Mouse (Mus musculus) ES-Bruce4 (cell line): ENCODE measurements around the gene F11r. TPM values are rescaled to one million over a fixed set of nuclear protein-coding genes. Genes with fewer than 3 reads are reported as not detected.

Experiments used
- H3K27ac ChIP-seq: 2 replicates; pipeline ENCODE4 v1.5.1; 2012; ENCODE audit warnings: low read length, inconsistent platforms; ENCODE audit not compliant: insufficient read depth
- H3K27me3 ChIP-seq: 2 replicates; pipeline ENCODE4 v1.6.1; 2012; ENCODE audit warnings: mild to moderate bottlenecking, low read length, inconsistent platforms; ENCODE audit not compliant: control insufficient read depth, poor library complexity, insufficient read depth, severe bottlenecking
- H3K36me3 ChIP-seq: 2 replicates; pipeline ENCODE4 v1.6.1; 2012; ENCODE audit warnings: inconsistent platforms, mild to moderate bottlenecking, low read length, moderate library complexity; ENCODE audit not compliant: control insufficient read depth, poor library complexity, insufficient read depth, severe bottlenecking
- H3K4me1 ChIP-seq: one replicate; pipeline ENCODE4 v1.8.1; 2011; ENCODE audit warnings: low read length; ENCODE audit not compliant: control insufficient read depth, insufficient read depth
- H3K4me3 ChIP-seq: 2 replicates; pipeline ENCODE4 v1.5.1; 2011; ENCODE audit warnings: low read depth, mild to moderate bottlenecking, low read length
- H3K9ac ChIP-seq: 2 replicates; pipeline ENCODE4 v1.6.1; 2012; ENCODE audit warnings: low read depth, mild to moderate bottlenecking, inconsistent platforms; ENCODE audit not compliant: poor library complexity, severe bottlenecking
- H3K9me3 ChIP-seq: replicated peaks from 2 replicates; pipeline ENCODE4 v1.6.1; 2012; ENCODE audit warnings: mild to moderate bottlenecking, low read length, inconsistent platforms; ENCODE audit not compliant: control insufficient read depth, poor library complexity, insufficient read depth, severe bottlenecking
- CTCF ChIP-seq: IDR thresholded peaks from one replicate; pipeline ENCODE4 v1.8.1; 2011; ENCODE audit warnings: low read depth, low read length
- EP300 ChIP-seq: IDR thresholded peaks from 2 replicates; pipeline ENCODE4 v1.6.1; 2011; ENCODE audit warnings: low read depth, low read length; ENCODE audit not compliant: insufficient read depth
- POLR2A ChIP-seq: IDR thresholded peaks from one replicate; pipeline ENCODE4 v1.8.1; 2011; ENCODE audit warnings: low read length; ENCODE audit not compliant: insufficient read depth
- polyA plus RNA-seq: library from polyadenylated mRNA; stranded (reverse); fragments of >200 nt; gene quantifications from 2 replicates; pipeline ENCODE4 v1.2.4, GENCODE M21; 2011; ENCODE audit warnings: low read depth; ENCODE audit not compliant: missing spikeins, insufficient read depth, insufficient read length

The F11r gene
- polyA plus RNA-seq, 1 experiment, result 123 TPM

DNA sequence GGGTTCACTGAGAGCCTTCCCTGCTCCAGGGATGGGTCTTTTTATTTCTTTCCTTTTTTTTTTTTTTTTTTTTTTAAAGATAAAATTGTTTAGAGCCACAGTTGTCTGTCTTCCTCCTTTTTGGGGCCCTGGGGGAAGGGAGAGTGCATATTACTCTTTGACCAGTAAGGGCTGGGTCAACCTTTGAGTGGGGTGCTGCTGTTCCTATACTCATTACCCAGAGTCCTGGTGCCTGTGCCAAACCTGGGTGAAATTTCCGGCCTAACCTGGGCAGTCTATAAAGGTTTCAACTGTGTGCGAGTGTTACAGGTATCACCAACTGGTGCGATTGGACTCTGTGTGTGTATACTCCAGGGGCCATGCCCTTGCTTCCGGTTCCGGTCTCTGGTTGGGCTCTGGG, 18.7 kb upstream of the F11r start, which contains the start of gene Tstd1:
Gene Tstd1 (plus strand): TSS at position 213 of the 400 bp plus-strand sequence.
- peak within 1 kb of the TSS; percentile 82 for H3K27ac ChIP-seq
- H3K27me3 ChIP-seq, result no peaks in the 10 kb centered on the region
- peaks cover 22% of the 10 kb centered on the region for H3K36me3 ChIP-seq
- TF ChIP-seq CTCF, result no peak
- no peak for TF ChIP-seq POLR2A
- TF ChIP-seq EP300, result no peak
- H3K9ac ChIP-seq, result no peak within 1 kb of the TSS
- no peaks in the 10 kb centered on the region for H3K9me3 ChIP-seq
- peaks cover 11% of the 10 kb centered on the region for H3K4me1 ChIP-seq
- no peak within 1 kb of the TSS for H3K4me3 ChIP-seq

DNA sequence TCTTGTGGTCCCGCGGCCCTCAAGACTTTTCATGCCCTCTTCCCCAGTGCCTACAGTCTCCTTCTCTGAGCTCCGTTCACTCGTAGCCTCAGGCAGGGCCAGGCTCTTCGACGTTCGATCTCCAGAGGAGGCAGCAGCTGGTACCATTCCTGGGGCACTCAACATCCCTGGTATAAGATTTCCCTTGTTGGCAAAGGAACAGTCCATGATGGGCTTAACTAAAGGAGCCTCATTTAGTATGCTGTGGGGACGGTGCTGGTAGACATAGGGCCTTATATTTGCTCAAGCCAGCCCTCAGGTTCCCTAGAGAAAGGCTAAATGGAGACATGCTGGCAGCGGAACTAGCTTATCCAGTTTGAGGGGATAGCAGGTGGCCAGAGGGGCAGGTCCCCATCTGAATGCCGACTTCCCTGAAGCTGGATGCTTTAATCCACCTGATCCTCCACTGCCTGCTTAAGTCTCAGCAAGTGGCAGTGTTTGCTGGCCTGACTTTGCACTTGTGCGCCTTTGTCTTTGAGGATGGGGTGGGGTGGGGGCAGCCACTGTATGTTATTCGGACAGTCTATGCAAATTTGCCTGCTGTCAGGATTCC, 17.9 kb upstream of the F11r start:
- H3K4me3 ChIP-seq, result no peak overlapping the region
- peaks cover 22% of the 10 kb centered on the region for H3K36me3 ChIP-seq
- H3K9ac ChIP-seq, result no peak overlapping the region
- peaks cover 11% of the 10 kb centered on the region for H3K4me1 ChIP-seq
- peak; percentile 78 for TF ChIP-seq EP300
- no peak for TF ChIP-seq POLR2A
- no peaks in the 10 kb centered on the region for H3K9me3 ChIP-seq
- peak overlapping the region; percentile 82 for H3K27ac ChIP-seq
- H3K27me3 ChIP-seq, result no peaks in the 10 kb centered on the region

DNA sequence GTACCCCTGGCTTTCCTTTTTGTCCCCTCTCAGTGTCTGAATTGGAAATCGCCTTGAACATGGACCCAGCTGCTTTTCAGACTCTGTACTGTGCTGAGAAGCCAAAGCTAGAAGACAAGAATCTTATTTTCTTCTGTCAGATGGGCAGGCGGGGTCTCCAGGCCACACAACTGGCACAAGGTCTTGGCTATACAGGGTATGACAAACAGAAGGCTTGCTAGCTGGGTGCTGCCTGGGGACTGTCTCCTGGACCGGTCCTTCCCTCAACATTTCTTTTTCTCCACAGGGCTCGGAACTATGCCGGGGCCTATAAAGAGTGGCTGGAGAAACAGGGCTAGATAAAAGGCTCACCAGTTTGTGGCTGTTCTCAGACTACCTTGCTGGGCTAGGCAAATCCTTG, 17.4 kb upstream of the F11r start:
- H3K4me1 ChIP-seq, result peaks cover 11% of the 10 kb centered on the region
- no peak overlapping the region for H3K4me3 ChIP-seq
- H3K9me3 ChIP-seq, result no peaks in the 10 kb centered on the region
- no peaks in the 10 kb centered on the region for H3K27me3 ChIP-seq
- peak overlapping the region; percentile 82 for H3K27ac ChIP-seq
- H3K36me3 ChIP-seq, result peaks cover 22% of the 10 kb centered on the region
- no peak overlapping the region for H3K9ac ChIP-seq
- TF ChIP-seq POLR2A, result no peak
- TF ChIP-seq EP300, result no peak
- TF ChIP-seq CTCF, result no peak

DNA sequence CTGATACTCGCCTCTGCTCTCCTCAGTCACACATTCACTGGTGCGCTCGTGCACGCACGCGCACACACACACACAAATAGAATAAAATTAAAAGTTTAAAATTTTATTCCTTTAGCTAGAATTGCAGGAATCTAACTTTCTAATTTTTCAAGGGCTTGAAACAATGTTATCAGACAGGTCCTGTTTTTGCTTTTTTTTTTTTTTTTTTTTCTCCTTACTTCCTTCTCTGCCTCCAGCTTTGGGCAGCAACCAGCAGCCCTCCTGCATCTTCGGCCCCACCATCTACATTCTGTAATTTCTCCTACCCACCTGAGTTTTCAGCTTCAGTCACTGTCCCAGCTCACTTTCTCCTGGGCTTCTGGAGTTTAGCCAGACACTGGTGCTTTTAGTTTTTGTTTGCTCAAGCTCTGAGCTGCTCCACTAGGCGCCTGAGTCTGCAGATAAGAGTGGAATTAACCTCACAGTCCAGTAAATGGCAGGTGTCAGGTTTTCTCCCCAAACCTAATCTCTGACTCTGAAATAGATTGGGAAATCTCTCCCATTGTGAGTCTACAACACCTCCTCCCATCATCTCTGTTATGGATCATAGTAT, 14.7 kb upstream of the F11r start:
- H3K4me3 ChIP-seq, result no peak overlapping the region
- no peak for TF ChIP-seq CTCF
- no peak for TF ChIP-seq EP300
- TF ChIP-seq POLR2A, result no peak
- no peak overlapping the region for H3K27ac ChIP-seq
- no peaks in the 10 kb centered on the region for H3K27me3 ChIP-seq
- no peaks in the 10 kb centered on the region for H3K9me3 ChIP-seq
- H3K36me3 ChIP-seq, result peaks cover 8% of the 10 kb centered on the region
- H3K4me1 ChIP-seq, result peaks cover 6% of the 10 kb centered on the region
- H3K9ac ChIP-seq, result no peak overlapping the region

DNA sequence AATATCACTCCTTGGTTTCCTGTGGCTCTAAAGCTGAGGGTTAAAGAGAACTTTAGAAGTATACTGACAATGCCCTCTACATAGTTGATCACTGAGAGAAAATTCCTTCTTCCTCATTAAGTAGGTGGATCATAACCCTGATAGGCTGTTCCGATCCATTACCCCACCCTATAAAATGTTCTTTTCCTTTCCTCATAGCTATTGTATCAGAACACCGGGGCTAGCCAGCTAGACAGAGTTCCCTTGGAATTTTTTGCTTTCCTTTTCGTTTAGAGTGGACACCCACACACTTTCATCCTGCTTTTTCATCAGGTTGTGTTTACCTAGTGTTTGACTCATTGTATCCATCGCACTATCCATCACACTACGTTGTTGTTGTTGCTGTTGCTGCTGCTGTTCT, 12.7 kb upstream of the F11r start:
- Histone ChIP-seq H3K4me3 (no peak overlapping the region), H3K9me3 (no peaks in the 10 kb centered on the region), H3K27me3 (no peaks in the 10 kb centered on the region), H3K27ac (no peak overlapping the region), H3K4me1 (peaks cover 3% of the 10 kb centered on the region), H3K36me3 (no peaks in the 10 kb centered on the region), H3K9ac (no peak overlapping the region)
- TF ChIP-seq EP300, result no peak
- no peak for TF ChIP-seq CTCF
- TF ChIP-seq POLR2A, result no peak

DNA sequence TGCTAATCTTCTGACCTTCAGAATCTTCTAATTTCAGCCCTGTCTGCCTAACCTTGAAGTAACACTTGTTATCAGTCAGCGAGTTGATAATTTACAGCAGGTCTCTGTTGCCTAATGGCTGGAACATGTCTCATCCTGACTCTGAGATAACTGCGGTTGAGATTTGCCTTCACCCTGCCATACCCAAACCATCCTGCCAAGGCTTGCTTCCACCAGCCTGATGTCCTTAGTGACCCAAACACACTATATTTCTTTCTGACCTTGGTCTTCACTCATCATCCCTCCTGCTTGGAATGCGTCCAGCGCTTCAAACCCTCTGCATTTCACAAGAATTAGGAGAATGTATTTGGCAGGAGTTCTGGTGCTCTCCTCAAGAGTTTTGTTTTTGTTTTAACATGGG, 12.2 kb upstream of the F11r start:
- Histone ChIP-seq H3K4me1 (peaks cover 3% of the 10 kb centered on the region), H3K9ac (no peak overlapping the region), H3K9me3 (no peaks in the 10 kb centered on the region), H3K36me3 (no peaks in the 10 kb centered on the region), H3K27me3 (no peaks in the 10 kb centered on the region), H3K4me3 (no peak overlapping the region), H3K27ac (no peak overlapping the region)
- TF ChIP-seq CTCF (no peak), POLR2A (no peak), EP300 (no peak)
